Mouse (Mus musculus): ENCODE data around the gene 4930522H14Rik.

The 4930522H14Rik gene

DNA sequence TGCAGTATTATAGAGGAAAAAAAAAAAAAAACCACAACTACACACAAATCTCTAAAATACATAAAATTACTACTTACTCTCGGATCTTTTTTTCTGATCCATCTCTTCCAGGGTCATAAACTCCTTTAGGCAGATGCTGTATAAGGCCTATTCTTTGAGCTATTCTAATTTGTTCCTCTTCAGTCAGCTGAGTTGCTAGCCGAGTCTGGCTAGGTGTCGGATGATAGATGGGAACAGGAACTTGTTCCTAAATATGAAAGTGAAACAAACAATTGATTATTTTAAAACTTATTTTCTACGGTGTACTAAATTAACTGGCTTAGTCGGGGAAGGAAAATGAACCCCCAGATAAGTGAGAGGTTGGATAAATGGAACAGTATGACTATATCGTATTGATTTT, 74.3 kb downstream of the 4930522H14Rik start:
- H3K27me3 ChIP-seq (ENCODE audit: control insufficient read depth, insufficient read depth, low read length, poor library complexity, severe bottlenecking) = no peaks in the 10 kb centered on the region
- H3K36me3 ChIP-seq (ENCODE audit: control insufficient read depth, insufficient read depth, low read length, poor library complexity, severe bottlenecking) = peaks cover 5% of the 10 kb centered on the region
- DNase-seq (ENCODE audit: low read depth, low spot score) = no peak

Data from splenic B cell, adult 2 months (primary cell).